Mouse (Mus musculus): Measurements from ENCODE around the gene Vrk2.

DNA sequence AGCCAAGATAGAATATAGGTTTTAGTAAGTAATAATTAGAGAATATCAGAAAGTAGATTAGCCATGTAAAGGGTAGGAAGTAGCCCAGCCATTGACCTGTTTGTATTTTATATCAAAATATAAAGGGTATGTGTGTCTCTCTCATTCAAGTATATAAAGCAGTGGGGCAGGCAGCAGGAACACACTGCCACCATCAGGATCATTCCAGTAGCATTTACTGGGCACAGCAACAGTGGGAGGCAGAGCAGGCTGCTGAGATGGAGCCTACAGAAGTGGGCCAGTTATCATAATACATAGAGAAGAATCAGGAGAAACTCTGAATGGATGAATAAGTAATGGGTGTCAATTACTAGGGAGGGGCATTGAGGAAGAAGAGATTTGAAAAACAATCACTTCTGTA lies 80.1 kb downstream of the Vrk2 start:
- TF ChIP-seq CTCF (IDR thresholded peaks at IDR 0.05; ENCODE audit: low read depth, low read length) (no peak), GATA1 (IDR thresholded peaks at IDR 0.05; ENCODE audit: borderline replicate concordance, low read length) (no peak), TAL1 (conservative IDR thresholded peaks at IDR 0.05; ENCODE audit: low read depth, low read length) (no peak), POLR2AphosphoS5 (IDR thresholded peaks at IDR 0.05; ENCODE audit: insufficient replicate concordance, low read depth, low read length) (no peak)

Data from G1E (cell line).